Mouse (Mus musculus) CD4-positive, CD25-positive, alpha-beta regulatory T cell, adult 4 months (primary cell): ENCODE results near the gene Tra2b. TPM values are rescaled to one million over a fixed set of nuclear protein-coding genes. Genes with fewer than 3 reads are reported as not detected.
"Not testable (repeated sequence)": the region's sequence is repeated elsewhere in the genome, so short reads cannot be mapped to it uniquely, and the experiment has no call there.

ENCODE experiments used
- ATAC-seq: one replicate; pipeline ENCODE4 v1.8.0; 2017
- polyA plus RNA-seq, 2 experiments: library from polyadenylated mRNA; unstranded; fragments of 100-300 nt; shearing (Covaris generic); gene quantifications; one replicate each; pipeline ENCODE4 v1.2.1; 2017

Gene Tra2b
- polyA plus RNA-seq, 2 experiments from 2014 or later = 457 to 480 TPM

DNA sequence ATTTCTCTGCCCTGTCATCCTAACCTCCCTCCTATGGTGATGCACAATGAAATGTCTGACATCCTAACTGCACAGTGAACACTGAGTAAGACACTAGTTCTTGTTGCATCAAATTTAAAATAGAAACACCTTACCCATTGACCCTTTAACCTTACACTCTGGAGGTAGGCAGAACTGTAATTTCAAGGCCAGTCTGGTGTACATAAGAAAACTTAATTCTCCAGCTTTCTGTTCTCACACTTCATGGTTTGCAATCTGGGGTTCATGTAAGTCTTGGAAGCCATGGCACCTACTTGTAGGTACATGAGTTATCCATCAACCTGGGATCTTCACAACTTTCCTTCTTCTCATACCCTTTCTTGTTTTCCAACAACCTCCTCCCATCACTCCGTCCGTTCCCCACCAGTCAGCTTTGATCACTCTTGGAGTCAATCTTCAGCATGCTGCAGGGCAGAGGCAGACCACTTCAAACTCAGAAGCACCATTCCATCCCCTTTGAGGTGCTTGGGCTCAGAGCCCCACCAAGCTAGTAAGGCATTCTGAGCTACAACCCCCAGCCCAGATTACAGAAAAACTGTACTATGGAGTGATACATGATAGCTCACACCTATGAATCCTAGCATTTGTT, 23.5 kb downstream of the Tra2b start:
- no peak for ATAC-seq

- no peak for ATAC-seq
Measured at GRCm38 (mm10) chr16:22241376-22242238, 24.2 kb downstream of the Tra2b start.

DNA sequence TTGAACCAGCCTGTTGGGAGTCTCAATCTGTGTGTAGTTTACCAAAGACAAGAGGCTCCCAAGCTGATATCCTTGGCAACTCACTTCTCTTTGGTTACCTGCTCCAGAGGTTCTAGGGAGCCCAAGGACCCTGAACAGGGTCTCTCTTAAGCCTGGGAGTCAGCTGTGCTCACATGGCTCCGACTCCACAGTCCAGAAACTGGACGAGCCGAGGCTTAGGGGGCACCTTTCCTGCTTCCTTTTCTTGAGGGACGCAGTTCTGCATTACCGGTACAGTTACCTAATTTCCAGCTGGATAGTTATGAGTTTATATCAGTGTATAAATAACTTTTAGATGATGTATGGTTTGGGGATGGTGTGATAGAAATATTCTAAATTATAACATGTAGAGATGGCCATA, 24.9 kb downstream of the Tra2b start:
- ATAC-seq = no peak

DNA sequence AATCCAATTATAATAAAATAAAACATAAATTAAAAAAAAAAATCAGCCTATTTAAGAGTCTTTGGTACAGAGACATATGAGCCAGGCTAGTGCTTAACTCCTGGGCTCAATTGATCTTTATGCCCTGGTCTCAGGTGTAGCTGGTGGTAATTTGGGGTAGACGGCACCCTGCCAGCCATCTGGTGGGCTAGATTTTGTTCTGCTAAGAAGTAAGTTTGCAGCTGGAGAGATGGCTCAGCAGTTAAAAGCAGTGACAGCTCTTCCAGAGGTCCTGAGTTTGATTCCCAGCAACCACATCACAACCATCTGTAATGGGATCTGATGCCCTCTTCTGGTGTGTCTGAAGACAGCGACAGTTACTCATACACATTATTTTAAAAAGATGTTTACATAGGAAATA, 25.8 kb downstream of the Tra2b start:
- ATAC-seq = no peak

GRCm38 (mm10) chr16:22238928-22239620, 26.7 kb downstream of the Tra2b start:
- ATAC-seq = no peak

GRCm38 (mm10) chr16:22238402-22238801, 27.4 kb downstream of the Tra2b start:
- not testable (repeated sequence) for ATAC-seq

DNA sequence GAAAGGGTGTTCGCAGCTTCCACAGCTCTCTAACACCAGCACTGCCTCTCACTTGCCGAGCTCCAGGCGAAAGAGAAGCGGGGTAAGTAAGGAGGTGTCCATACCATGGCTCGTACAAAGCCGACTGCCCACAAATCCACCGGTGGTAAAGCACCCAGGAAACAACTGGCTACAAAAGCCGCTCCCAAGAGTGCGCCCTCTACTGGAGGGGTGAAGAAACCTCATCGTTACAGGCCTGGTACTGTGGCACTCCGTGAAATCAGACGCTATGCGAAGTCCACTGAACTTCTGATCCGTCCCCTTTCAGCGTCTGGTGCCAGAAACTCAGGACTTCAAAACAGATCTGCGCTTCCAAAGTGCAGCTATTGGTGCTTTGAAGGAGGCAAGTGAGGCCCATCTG, 29.0 kb downstream of the Tra2b start:
- ATAC-seq = no peak

DNA sequence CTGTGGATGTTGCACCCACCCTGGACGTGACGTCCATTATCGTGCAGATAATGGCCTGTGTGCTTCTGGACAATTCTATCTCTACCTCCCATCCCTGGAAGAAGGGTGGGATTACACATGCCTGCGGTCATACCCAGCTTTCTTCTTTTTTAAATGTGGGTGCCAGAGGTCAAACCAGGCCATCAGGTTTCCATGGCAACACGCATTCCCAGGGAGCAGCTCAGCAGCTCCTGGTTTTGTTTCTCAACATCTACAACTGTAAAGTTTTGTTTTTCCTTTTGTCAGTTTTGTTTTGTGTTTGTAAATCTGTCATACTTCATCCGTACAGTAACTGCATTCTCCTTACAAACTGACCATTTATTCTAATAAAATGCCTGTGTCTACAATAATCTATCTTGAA, 31.3 kb downstream of the Tra2b start:
- no peak for ATAC-seq

DNA sequence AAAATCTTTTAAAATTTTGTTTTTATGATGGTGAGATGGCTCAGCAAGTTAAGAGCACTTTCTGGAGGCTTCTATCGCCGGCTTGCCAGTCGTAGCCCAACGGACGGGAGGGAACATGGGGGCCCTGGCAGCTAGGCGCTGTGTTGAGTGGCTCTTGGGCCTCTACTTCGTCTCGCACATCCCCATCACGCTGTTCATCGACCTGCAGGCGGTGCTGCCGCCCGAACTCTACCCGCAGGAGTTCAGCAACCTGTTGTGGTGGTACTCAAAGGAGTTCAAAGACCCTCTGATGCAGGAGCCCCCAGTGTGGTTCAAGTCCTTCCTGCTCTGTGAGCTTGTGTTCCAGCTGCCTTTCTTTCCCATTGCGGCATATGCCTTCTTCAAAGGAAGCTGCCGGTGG, 35.5 kb downstream of the Tra2b start:
- ATAC-seq = not testable (repeated sequence)

- no peak for ATAC-seq
Measured at GRCm38 (mm10) chr16:22203501-22203900, 62.3 kb downstream of the Tra2b start.

DNA sequence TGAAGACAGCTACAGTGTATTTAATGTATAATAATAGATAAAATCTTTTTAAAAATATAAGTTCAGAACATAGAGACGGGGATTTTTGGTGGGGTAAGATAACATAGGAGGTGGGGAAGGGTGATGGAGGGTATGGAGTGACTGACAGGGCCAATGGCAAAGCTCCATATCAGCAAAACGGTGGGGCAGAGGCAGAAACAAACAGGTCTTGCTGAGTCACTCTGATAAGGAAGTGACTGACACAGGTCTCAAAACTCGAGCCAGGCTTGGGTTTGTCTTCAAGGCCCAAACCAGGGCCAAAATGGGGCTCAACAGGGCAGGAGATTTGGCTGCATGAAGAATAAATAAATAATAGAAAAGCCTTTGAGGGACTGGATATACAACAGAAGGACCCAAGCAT, 63.9 kb downstream of the Tra2b start:
- no peak for ATAC-seq

- no peak for ATAC-seq
Measured at GRCm38 (mm10) chr16:22200476-22200875, 65.3 kb downstream of the Tra2b start.

Other genes starting within 250 kb of the Tra2b start
- 1 to 10 TPM; 1.1 to 1.2 TPM for gene Igf2bp2, start 102.7 kb downstream of the Tra2b start, polyA plus RNA-seq
- 1 to 10 TPM; 4.4 to 5.6 TPM for gene Etv5, start 173.7 kb upstream of the Tra2b start, polyA plus RNA-seq